ENCODE assay signal across 15 mouse cellular contexts in genomic region chr12:87158099-87158498, GRCm38 (mm10). TPM values are rescaled to one million over a fixed set of nuclear protein-coding genes. Genes with fewer than 3 reads are reported as not detected.
DNase-seq lines count a peak whose midpoint lies in the region; ATAC-seq and TF ChIP-seq lines count a peak whose summit lies in the region.
"Had no signal": no experiment of that assay in that cellular context is flagged by ENCODE, and none has a peak within 500 bp of the region (broad histone marks: within the 10 kb centered on the region; RNA-seq: fewer than 3 reads in every experiment).

No protein-coding gene starts in this region.

- 20% methylated on average over 7 of the region's 7 CpGs for WGBS in liver, adult 2 months
- 46% methylated on average over 7 of the region's 7 CpGs for WGBS in lung, embryonic 14.5 days
- 55% methylated on average over 7 of the region's 7 CpGs for WGBS in stomach, embryonic 15.5 days
- WGBS in cerebellum, adult 2 months = 72% methylated on average over 7 of the region's 7 CpGs

- H3K36me3 ChIP-seq in liver, adult 2 months (ENCODE audit: control insufficient read depth, insufficient read depth, low read length) = peaks cover 38% of the 10 kb centered on the region
- 0 out of 2 replicates have a peak, but pooled peaks cover 5% of the 10 kb centered on the region for H3K36me3 ChIP-seq in lung, embryonic 14.5 days (ENCODE audit: insufficient read depth)
- peaks cover 7% of the 10 kb centered on the region; the same call in 1 of the 2 replicates for H3K36me3 ChIP-seq in stomach, embryonic 15.5 days

- peak overlapping the region; percentile 66 for H3K4me3 ChIP-seq in liver, adult 2 months (ENCODE audit: insufficient read depth, low read depth, low read length)
- H3K4me3 ChIP-seq in lung, embryonic 14.5 days (ENCODE audit: low read depth, low read length) = no peak overlapping the region
- no peak overlapping the region for H3K4me3 ChIP-seq in stomach, embryonic 15.5 days (replicated peaks)
- H3K4me3 ChIP-seq in cerebellum, adult 2 months (replicated peaks; ENCODE audit: insufficient read depth, low read depth, low read length) = no peak overlapping the region
- H3K4me3 ChIP-seq: embryonic facial prominence, embryonic 13.5 days; forebrain, embryonic 15.5 days; midbrain, embryonic 13.5 days had no signal

- peak; percentile 77; the same call in 1 of the 2 replicates for ATAC-seq in lung, embryonic 14.5 days (ENCODE audit: insufficient read depth)
- peak; percentile 41; the same call in 1 of the 2 replicates for ATAC-seq in stomach, embryonic 15.5 days (ENCODE audit: insufficient read depth, low FRiP score, low read depth)
- ATAC-seq in granulocyte monocyte progenitor cell, adult 5-6 weeks (replicated peaks; ENCODE audit: poor library complexity, severe bottlenecking) = no peak
- ATAC-seq: forebrain, embryonic 15.5 days; midbrain, embryonic 13.5 days had no signal

- peak overlapping the region; percentile 92 for H3K9ac ChIP-seq in liver, adult 2 months (ENCODE audit: low read depth, low read length)
- H3K9ac ChIP-seq in lung, embryonic 14.5 days = no peak overlapping the region
- H3K9ac ChIP-seq in stomach, embryonic 15.5 days = no peak overlapping the region
- H3K9ac ChIP-seq: forebrain, embryonic 15.5 days; midbrain, embryonic 13.5 days had no signal

- peaks cover 29% of the 10 kb centered on the region for H3K4me1 ChIP-seq in liver, adult 2 months (ENCODE audit: control insufficient read depth, insufficient read depth, low read length)
- no peaks in the 10 kb centered on the region for H3K4me1 ChIP-seq in lung, embryonic 14.5 days (ENCODE audit: insufficient read depth)
- H3K4me1 ChIP-seq in stomach, embryonic 15.5 days = no peaks in the 10 kb centered on the region
- H3K4me1 ChIP-seq in cerebellum, adult 2 months (ENCODE audit: control insufficient read depth, insufficient read depth, low read length) = no peaks in the 10 kb centered on the region
- H3K4me1 ChIP-seq: forebrain, embryonic 15.5 days; midbrain, embryonic 13.5 days had no signal

- no peak for TF ChIP-seq CTCF in liver, adult 2 months (IDR thresholded peaks at IDR 0.05; ENCODE audit: low read depth, low read length)
- TF ChIP-seq CTCF in lung, embryonic 14.5 days (IDR thresholded peaks at IDR 0.05; ENCODE audit: low read depth) = no peak
- TF ChIP-seq CTCF in cerebellum, adult 2 months (IDR thresholded peaks at IDR 0.05; ENCODE audit: borderline replicate concordance, insufficient read depth, low read depth, low read length) = no peak

- DNase-seq in kidney, adult 18-20 months = peak; percentile 25
- no peak for DNase-seq in kidney, adult 8-10 months
- peak; percentile 93 for DNase-seq in liver, adult 2 months (ENCODE audit: extremely low read depth, low read depth, low spot score)
- DNase-seq in lung, embryonic 14.5 days = peak; percentile 37
- no peak for DNase-seq in cerebellum, adult 9-11 months
- DNase-seq in cerebellum, adult 2 months = no peak
- DNase-seq: cerebellum, postnatal 14 days; heart, postnatal 4 days had no signal

- H3K9me3 ChIP-seq in lung, embryonic 14.5 days (ENCODE audit: low read depth, low read length) = no peaks in the 10 kb centered on the region
- no peaks in the 10 kb centered on the region for H3K9me3 ChIP-seq in stomach, embryonic 15.5 days
- H3K9me3 ChIP-seq: embryonic facial prominence, embryonic 13.5 days; forebrain, embryonic 15.5 days; midbrain, embryonic 13.5 days had no signal

- TF ChIP-seq POLR2A in liver, adult 2 months (IDR thresholded peaks at IDR 0.05; ENCODE audit: extremely low read depth, insufficient read depth, low read length) = 0 out of 2 replicates have a peak, but pooled peaks have one; percentile 24
- no peak for TF ChIP-seq POLR2A in cerebellum, adult 2 months (IDR thresholded peaks at IDR 0.05; ENCODE audit: borderline replicate concordance, insufficient read depth, low read length)

- no peaks in the 10 kb centered on the region for H3K27me3 ChIP-seq in liver, adult 2 months (ENCODE audit: control insufficient read depth, insufficient read depth, low read length)
- H3K27me3 ChIP-seq in lung, embryonic 14.5 days (ENCODE audit: insufficient read depth, low read length) = no peaks in the 10 kb centered on the region
- H3K27me3 ChIP-seq in stomach, embryonic 15.5 days (replicated peaks) = no peaks in the 10 kb centered on the region
- no peaks in the 10 kb centered on the region for H3K27me3 ChIP-seq in cerebellum, adult 2 months (ENCODE audit: control insufficient read depth, insufficient read depth, low read length)
- H3K27me3 ChIP-seq: embryonic facial prominence, embryonic 13.5 days; forebrain, embryonic 15.5 days; midbrain, embryonic 13.5 days had no signal

- peak overlapping the region; percentile 43 for H3K4me2 ChIP-seq in lung, embryonic 14.5 days
- no peak overlapping the region for H3K4me2 ChIP-seq in stomach, embryonic 15.5 days
- H3K4me2 ChIP-seq: embryonic facial prominence, embryonic 13.5 days; forebrain, embryonic 15.5 days; midbrain, embryonic 13.5 days had no signal

- peaks cover 10% of the 10 kb centered on the region; the same call in 1 of the 2 replicates for H3K79me2 ChIP-seq in liver, adult 2 months (ENCODE audit: control insufficient read depth, insufficient read depth, low read length)

- H3K27ac ChIP-seq in liver, adult 2 months (replicated peaks; ENCODE audit: insufficient read depth, low read depth, low read length) = peak overlapping the region; percentile 99
- peak overlapping the region; percentile 27; the same call in 1 of the 2 replicates for H3K27ac ChIP-seq in lung, embryonic 14.5 days (ENCODE audit: low read depth)
- no peak overlapping the region for H3K27ac ChIP-seq in stomach, embryonic 15.5 days
- H3K27ac ChIP-seq in cerebellum, adult 2 months (ENCODE audit: insufficient read depth, low read length) = no peak overlapping the region
- H3K27ac ChIP-seq: embryonic facial prominence, embryonic 13.5 days; forebrain, embryonic 15.5 days; macrophage; midbrain, embryonic 13.5 days had no signal

RNA-seq across cellular contexts. Expression of gene Pomt2, which starts 10.3 kb away (rescaled TPM):
- 11.6 and 16.2 TPM in 2 replicates for total RNA-seq in liver, adult 2 months (2014; rRNA removed)
- 13.0 and 14.7 TPM in 2 replicates for polyA plus RNA-seq in liver, adult 2 months (2012; rRNA removed)
- polyA plus RNA-seq in lung, embryonic 14.5 days (2014; fragmentation: Nextera tagmentation; extraction: Ambion mirVana) = 18.0 and 21.6 TPM in 2 replicates
- polyA plus RNA-seq in stomach, embryonic 15.5 days (2015; fragmentation: Nextera tagmentation; extraction: Ambion mirVana) = 12.3 and 16.7 TPM in 2 replicates
- polyA plus RNA-seq in cerebellum, adult 2 months (2012; rRNA removed) = 21.9 and 22.4 TPM in 2 replicates
- total RNA-seq in granulocyte monocyte progenitor cell, adult 5-6 weeks (2014; fragmentation: Nextera tagmentation) = 8.8 and 11.8 TPM in 2 replicates
- 7.9 and 9.8 TPM in 2 replicates for total RNA-seq in granulocyte monocyte progenitor cell, adult 5-6 weeks (2017)

RNA-seq across cellular contexts. Expression of gene Gstz1, which starts 11.1 kb away (rescaled TPM):
- 915 and 1,082 TPM in 2 replicates for total RNA-seq in liver, adult 2 months (2014; rRNA removed)
- 816 and 942 TPM in 2 replicates for polyA plus RNA-seq in liver, adult 2 months (2012; rRNA removed)
- polyA plus RNA-seq in lung, embryonic 14.5 days (2014; fragmentation: Nextera tagmentation; extraction: Ambion mirVana) = 39.3 and 40.9 TPM in 2 replicates
- 37.5 and 38.0 TPM in 2 replicates for polyA plus RNA-seq in stomach, embryonic 15.5 days (2015; fragmentation: Nextera tagmentation; extraction: Ambion mirVana)
- polyA plus RNA-seq in cerebellum, adult 2 months (2012; rRNA removed) = 64.1 and 69.4 TPM in 2 replicates
- 34.2 and 45.7 TPM in 2 replicates for total RNA-seq in granulocyte monocyte progenitor cell, adult 5-6 weeks (2014; fragmentation: Nextera tagmentation)
- 22.3 and 28.8 TPM in 2 replicates for total RNA-seq in granulocyte monocyte progenitor cell, adult 5-6 weeks (2017)

RNA-seq across cellular contexts. Expression of gene Samd15, which starts 41.4 kb away (rescaled TPM):
- total RNA-seq in liver, adult 2 months (2014; rRNA removed) = not detected in 2 replicates
- not detected in 2 replicates for polyA plus RNA-seq in liver, adult 2 months (2012; rRNA removed)
- polyA plus RNA-seq in lung, embryonic 14.5 days (2014; fragmentation: Nextera tagmentation; extraction: Ambion mirVana) = 1.1 and 1.8 TPM in 2 replicates
- 1.7 and 2.5 TPM in 2 replicates for polyA plus RNA-seq in stomach, embryonic 15.5 days (2015; fragmentation: Nextera tagmentation; extraction: Ambion mirVana)
- 1.9 and 2.0 TPM in 2 replicates for polyA plus RNA-seq in cerebellum, adult 2 months (2012; rRNA removed)
- total RNA-seq in granulocyte monocyte progenitor cell, adult 5-6 weeks (2014; fragmentation: Nextera tagmentation) = 3.2 TPM in 1 of 2 replicates, not detected in the other
- total RNA-seq in granulocyte monocyte progenitor cell, adult 5-6 weeks (2017) = not detected in 2 replicates
- total RNA-seq: gastrocnemius, adult 8-10 months had no signal

RNA-seq across cellular contexts. Expression of gene Tmed8, which starts 42.2 kb away (rescaled TPM):
- 1.5 and 1.6 TPM in 2 replicates for total RNA-seq in liver, adult 2 months (2014; rRNA removed)
- 0.71 and 0.77 TPM in 2 replicates for polyA plus RNA-seq in liver, adult 2 months (2012; rRNA removed)
- polyA plus RNA-seq in lung, embryonic 14.5 days (2014; fragmentation: Nextera tagmentation; extraction: Ambion mirVana) = 3.5 and 4.0 TPM in 2 replicates
- 2.1 and 2.2 TPM in 2 replicates for polyA plus RNA-seq in stomach, embryonic 15.5 days (2015; fragmentation: Nextera tagmentation; extraction: Ambion mirVana)
- 22.1 and 23.5 TPM in 2 replicates for polyA plus RNA-seq in cerebellum, adult 2 months (2012; rRNA removed)
- total RNA-seq in granulocyte monocyte progenitor cell, adult 5-6 weeks (2014; fragmentation: Nextera tagmentation) = 9.6 and 9.8 TPM in 2 replicates
- total RNA-seq in granulocyte monocyte progenitor cell, adult 5-6 weeks (2017) = 5.4 and 8.0 TPM in 2 replicates

RNA-seq across cellular contexts. Expression of gene Ngb, which starts 55.8 kb away (rescaled TPM):
- 0.13 and 0.18 TPM in 2 replicates for total RNA-seq in liver, adult 2 months (2014; rRNA removed)
- polyA plus RNA-seq in liver, adult 2 months (2012; rRNA removed) = 0.19 and 0.23 TPM in 2 replicates
- 7.6 and 10.4 TPM in 2 replicates for polyA plus RNA-seq in lung, embryonic 14.5 days (2014; fragmentation: Nextera tagmentation; extraction: Ambion mirVana)
- polyA plus RNA-seq in stomach, embryonic 15.5 days (2015; fragmentation: Nextera tagmentation; extraction: Ambion mirVana) = 2.4 and 2.6 TPM in 2 replicates
- 3.8 and 5.0 TPM in 2 replicates for polyA plus RNA-seq in cerebellum, adult 2 months (2012; rRNA removed)
- total RNA-seq in granulocyte monocyte progenitor cell, adult 5-6 weeks (2014; fragmentation: Nextera tagmentation) = not detected in 2 replicates
- total RNA-seq in granulocyte monocyte progenitor cell, adult 5-6 weeks (2017) = not detected in 2 replicates
- total RNA-seq: gastrocnemius, adult 8-10 months; heart, postnatal 4 days had no signal

Comparison
In these comparisons a context has a peak if more than half of its experiments do, and no peak if none do; other contexts are left out.
1. DNase-seq: peak in kidney, adult 18-20 months (single experiment), liver, adult 2 months (single experiment) and lung, embryonic 14.5 days (single experiment); none in kidney, adult 8-10 months (0 of 2), cerebellum, adult 9-11 months (single experiment) and cerebellum, adult 2 months (0 of 2).
2. H3K27ac ChIP-seq: peak in liver, adult 2 months (single experiment) and lung, embryonic 14.5 days (single experiment); none in stomach, embryonic 15.5 days (single experiment) and cerebellum, adult 2 months (single experiment).
3. RNA of gene Gstz1, which starts 11.1 kb away (polyA plus RNA-seq): 816 to 942 TPM in liver, adult 2 months; 64.1 to 69.4 TPM in cerebellum, adult 2 months, 39.3 to 40.9 TPM in lung, embryonic 14.5 days and 37.5 to 38.0 TPM in stomach, embryonic 15.5 days; every median in the first group is over 10 times any median in the second.